Mouse (Mus musculus) midbrain, postnatal 0 days (tissue): ENCODE results near the gene Acat2. TPM values are rescaled to one million over a fixed set of nuclear protein-coding genes. Genes with fewer than 3 reads are reported as not detected.
"Not testable (repeated sequence)": the region's sequence is repeated elsewhere in the genome, so short reads cannot be mapped to it uniquely, and the experiment has no call there.

Source experiments
- ATAC-seq: fragments of 200-750 bp; cut with Nextera tagmentation; 2 replicates; pipeline ENCODE4 v1.8.0; 2017; ENCODE audit warnings: moderate number of reproducible peaks, mild to moderate bottlenecking, moderate TSS enrichment, moderate library complexity; ENCODE audit not compliant: low FRiP score
- DNase-seq: peaks from one replicate; pipeline ENCODE4 v3.0.0-alpha.2; 2015; ENCODE audit warnings: low spot score
- H3K27ac ChIP-seq: fragments of 300-500 bp; sonication (generic); 2 replicates; pipeline ENCODE4 v1.5.1; 2014; ENCODE audit warnings: low read depth, mild to moderate bottlenecking, low read length, mixed read lengths
- H3K27me3 ChIP-seq: fragments of 300-500 bp; sonication (generic); 2 replicates; pipeline ENCODE4 v1.6.1; 2014; ENCODE audit warnings: low read length, control low read depth, mixed read lengths; ENCODE audit not compliant: insufficient read depth
- H3K36me3 ChIP-seq: fragments of 300-500 bp; sonication (generic); 2 replicates; pipeline ENCODE4 v1.6.1; 2014; ENCODE audit warnings: low read length, control low read depth, mixed read lengths; ENCODE audit not compliant: insufficient read depth
- H3K4me1 ChIP-seq: fragments of 300-500 bp; sonication (generic); 2 replicates; pipeline ENCODE4 v1.6.1; 2014; ENCODE audit warnings: mild to moderate bottlenecking, control low read depth, antibody characterized with exemption, low read length, mixed read lengths; ENCODE audit not compliant: insufficient read depth
- H3K4me2 ChIP-seq: fragments of 300-500 bp; sonication (generic); 2 replicates; pipeline ENCODE4 v1.6.1; 2014; ENCODE audit warnings: low read depth, mild to moderate bottlenecking, low read length, mixed read lengths; ENCODE audit not compliant: poor library complexity, severe bottlenecking
- H3K4me3 ChIP-seq: fragments of 300-500 bp; sonication (generic); 2 replicates; pipeline ENCODE4 v1.5.1; 2014; ENCODE audit warnings: low read depth, mild to moderate bottlenecking, low read length, moderate library complexity
- H3K9ac ChIP-seq: fragments of 300-500 bp; sonication (generic); replicated peaks from 2 replicates; pipeline ENCODE4 v1.6.1; 2014; ENCODE audit warnings: mild to moderate bottlenecking, low read length, moderate library complexity, mixed read lengths; ENCODE audit not compliant: poor library complexity, severe bottlenecking
- H3K9me3 ChIP-seq: fragments of 300-500 bp; sonication (generic); 2 replicates; pipeline ENCODE4 v1.6.1; 2016; ENCODE audit warnings: low read length, control low read depth
- CTCF ChIP-seq: IDR thresholded peaks from 2 replicates; pipeline ENCODE4 v1.5.1; 2016; ENCODE audit warnings: antibody characterized with exemption, mild to moderate bottlenecking
- WGBS: fragments of 180-500 bp; shearing (Covaris S2); extraction: QIAGEN DNeasy Blood & Tissue Kit; methylation state at CpG from one replicate; pipeline ENCODE4 v1.1.7; 2014; 5-methylcytosine and 5-hydroxymethylcytosine counted together
- polyA plus RNA-seq: library from polyadenylated mRNA; unstranded; fragments of >200 nt; fragmentation: Nextera tagmentation; extraction: Ambion mirVana; gene quantifications from 2 replicates; pipeline ENCODE4 v1.2.1, GENCODE M21; 2015
- total RNA-seq: library from RNA; depleted of rRNA; stranded (reverse); fragments of >200 nt; gene quantifications from 2 replicates; pipeline ENCODE4 v1.2.3, GENCODE M21; 2014; rRNA removed

Gene Acat2
- total RNA-seq (181 and 194 TPM in 2 replicates), polyA plus RNA-seq (247 and 254 TPM in 2 replicates)

- Histone ChIP-seq H3K9me3 (no peaks in the 10 kb centered on the region), H3K27me3 (no peaks in the 10 kb centered on the region), H3K9ac (peak within 1 kb of the TSS; percentile 69), H3K4me1 (peaks cover 4% of the 10 kb centered on the region; the same call in 1 of the 2 replicates), H3K36me3 (0 out of 2 replicates have a peak, but pooled peaks cover 3% of the 10 kb centered on the region), H3K27ac (peak within 1 kb of the TSS; percentile 87), H3K4me3 (peak within 1 kb of the TSS; percentile 58), H3K4me2 (peak within 1 kb of the TSS; percentile 64)
- WGBS: under 1% methylated on average over 41 of the region's 42 CpGs
- ATAC-seq (peak; percentile 98), DNase-seq (peak; percentile 97)
- 0 out of 2 replicates have a peak, but pooled peaks have one; percentile 2 for TF ChIP-seq CTCF
These were observed at the start of gene Acat2 for GRCm38 (mm10) chr17:12960331-12960873. TSS of gene Acat2 (minus strand) at chr17:12960747.

GRCm38 (mm10) chr17:13009887-13010286 lies 49.3 kb upstream of the Acat2 start:
- 36% methylated on average over 3 of the region's 3 CpGs for WGBS
- H3K4me1 ChIP-seq: 0 out of 2 replicates have a peak, but pooled peaks cover 4% of the 10 kb centered on the region
- H3K4me3 ChIP-seq: no peak overlapping the region
- H3K27ac ChIP-seq: no peak overlapping the region
- H3K9me3 ChIP-seq: no peaks in the 10 kb centered on the region
- DNase-seq (peak; percentile 81), ATAC-seq (no peak)
- H3K4me2 ChIP-seq: no peak overlapping the region
- peaks cover 24% of the 10 kb centered on the region for H3K36me3 ChIP-seq
- no peaks in the 10 kb centered on the region for H3K27me3 ChIP-seq
- H3K9ac ChIP-seq: no peak overlapping the region
- peak; percentile 76 for TF ChIP-seq CTCF

- no peak for ATAC-seq
- no peak for DNase-seq
- Histone ChIP-seq H3K4me1 (0 out of 2 replicates have a peak, but pooled peaks cover 4% of the 10 kb centered on the region), H3K9me3 (no peaks in the 10 kb centered on the region), H3K4me2 (peak overlapping the region; percentile 69), H3K36me3 (peaks cover 10% of the 10 kb centered on the region), H3K27me3 (no peaks in the 10 kb centered on the region), H3K9ac (peak overlapping the region; percentile 82), H3K4me3 (peak overlapping the region; percentile 89), H3K27ac (peak overlapping the region; percentile 85; the same call in 1 of the 2 replicates)
- under 1% methylated on average over 10 of the region's 10 CpGs for WGBS
- TF ChIP-seq CTCF: no peak
These were observed 48.0 kb upstream of the Acat2 start for GRCm38 (mm10) chr17:13008528-13008927.

GRCm38 (mm10) chr17:13007730-13008425 lies 47.3 kb upstream of the Acat2 start:
- Histone ChIP-seq H3K27ac (peak overlapping the region; percentile 85), H3K9ac (peak overlapping the region; percentile 82), H3K9me3 (no peaks in the 10 kb centered on the region), H3K4me1 (0 out of 2 replicates have a peak, but pooled peaks cover 4% of the 10 kb centered on the region), H3K36me3 (peaks cover 4% of the 10 kb centered on the region; the same call in 1 of the 2 replicates), H3K27me3 (no peaks in the 10 kb centered on the region), H3K4me3 (peak overlapping the region; percentile 89), H3K4me2 (peak overlapping the region; percentile 69)
- under 1% methylated on average over 61 of the region's 76 CpGs for whole genome bisulfite sequencing
- DNase-seq: peak; percentile 97
- ATAC-seq: peak; percentile 96
- peak; percentile 25; the same call in 1 of the 2 replicates for TF ChIP-seq CTCF

- peak overlapping the region; percentile 69 for H3K4me2 ChIP-seq
- 0 out of 2 replicates have a peak overlapping the region, but pooled peaks have one; percentile 82 for H3K9ac ChIP-seq
- no peaks in the 10 kb centered on the region for H3K9me3 ChIP-seq
- ATAC-seq (no peak), DNase-seq (no peak)
- peak overlapping the region; percentile 89 for H3K4me3 ChIP-seq
- H3K36me3 ChIP-seq: peaks cover 4% of the 10 kb centered on the region; the same call in 1 of the 2 replicates
- H3K27ac ChIP-seq: peak overlapping the region; percentile 85; the same call in 1 of the 2 replicates
- 48% methylated on average over 5 of the region's 5 CpGs for WGBS
- H3K4me1 ChIP-seq: 0 out of 2 replicates have a peak, but pooled peaks cover 4% of the 10 kb centered on the region
- H3K27me3 ChIP-seq: no peaks in the 10 kb centered on the region
- TF ChIP-seq CTCF: no peak
These were observed 46.4 kb upstream of the Acat2 start for GRCm38 (mm10) chr17:13006984-13007383.

GRCm38 (mm10) chr17:13006546-13006945 lies 46.0 kb upstream of the Acat2 start, which contains the start of gene Sod2:
TSS of gene Sod2 (plus strand) at chr17:13006846.
- not testable (repeated sequence) for H3K36me3 ChIP-seq, H3K9me3 ChIP-seq
- 95% methylated on average over 2 of the region's 2 CpGs for WGBS

GRCm38 (mm10) chr17:13004436-13004835 lies 43.9 kb upstream of the Acat2 start:
- not testable (repeated sequence) for H3K9me3 ChIP-seq, H3K9ac ChIP-seq, H3K4me3 ChIP-seq, H3K36me3 ChIP-seq, H3K27ac ChIP-seq, H3K4me1 ChIP-seq, H3K4me2 ChIP-seq, ATAC-seq, H3K27me3 ChIP-seq, DNase-seq
- WGBS: 89% methylated on average over 2 of the region's 2 CpGs

More at GRCm38 (mm10) chr17:13006546-13006945, 46.0 kb upstream of the Acat2 start, which contains the start of gene Sod2:
- not testable (repeated sequence) for H3K27me3 ChIP-seq, DNase-seq, H3K4me1 ChIP-seq, ATAC-seq
- H3K9ac ChIP-seq: peak within 1 kb of the TSS; percentile 82
- H3K4me3 ChIP-seq: peak within 1 kb of the TSS; percentile 89
- peak within 1 kb of the TSS; percentile 85 for H3K27ac ChIP-seq
- H3K4me2 ChIP-seq: peak within 1 kb of the TSS; percentile 69
